Mouse (Mus musculus): ENCODE results near the gene Tdrd12.
"Not testable (repeated sequence)": the region's sequence is repeated elsewhere in the genome, so short reads cannot be mapped to it uniquely, and the experiment has no call there.

DNA sequence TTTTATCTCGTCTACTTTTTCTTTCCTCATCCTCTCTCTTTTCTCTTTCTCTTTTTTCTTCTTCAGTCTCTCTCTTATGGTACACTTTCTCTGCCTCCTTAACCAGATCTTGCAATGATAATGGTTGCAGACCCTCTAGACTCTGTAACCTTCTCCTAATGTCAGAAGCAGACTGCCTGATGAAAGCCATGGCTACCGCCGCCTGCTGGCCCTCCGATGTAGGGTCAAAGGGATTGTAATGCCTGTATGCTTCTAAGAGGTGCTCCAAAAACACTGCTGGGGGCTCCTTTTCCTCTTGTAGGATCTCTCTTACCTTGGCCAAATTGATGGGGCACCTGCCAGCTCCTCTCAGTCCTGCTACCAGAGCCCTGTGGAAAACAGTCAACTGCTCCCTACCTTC lies 32.2 kb upstream of the Tdrd12 start:
- not testable (repeated sequence) for TF ChIP-seq POLR2A (IDR thresholded peaks at IDR 0.05; ENCODE audit: borderline replicate concordance, low read depth, low read length); CTCF (IDR thresholded peaks at IDR 0.05; ENCODE audit: low read depth, low read length)

Measured in bone marrow macrophage, adult 2 months (primary cell).